Mouse (Mus musculus) C2C12 (cell line): ENCODE results near the gene Pde1b.

ENCODE experiments used
- CTCF ChIP-seq: IDR thresholded peaks from one replicate; pipeline ENCODE4 v1.5.1; 2011; ENCODE audit not compliant: control insufficient read depth, insufficient read depth, insufficient read length
- FOSL1 ChIP-seq: IDR thresholded peaks from one replicate; pipeline ENCODE4 v1.8.0; 2011; ENCODE audit warnings: mild to moderate bottlenecking, low read length; ENCODE audit not compliant: poor library complexity, insufficient read depth, severe bottlenecking
- MAX ChIP-seq: IDR thresholded peaks from one replicate; pipeline ENCODE4 v1.6.1; 2011; ENCODE audit warnings: mild to moderate bottlenecking, control low read depth
- MYOG ChIP-seq: IDR thresholded peaks from one replicate; pipeline ENCODE4 v1.6.1; 2011; ENCODE audit not compliant: control insufficient read depth, insufficient read length; ENCODE audit errors: extremely low read depth

GRCm38 (mm10) chr15:103484490-103484889 is 18.3 kb upstream of the Pde1b start:
- TF ChIP-seq CTCF, result no peak
- no peak for TF ChIP-seq MAX
- no peak for TF ChIP-seq MYOG
- TF ChIP-seq FOSL1, result no peak
